Comparison of ENCODE assay signal across 8 mouse cellular contexts in genomic region chr9:120433747-120434146, GRCm38 (mm10). TPM values are rescaled to one million over a fixed set of nuclear protein-coding genes. Genes with fewer than 3 reads are reported as not detected.
DNase-seq lines count a peak whose midpoint lies in the region; ATAC-seq lines count a peak whose summit lies in the region.

No protein-coding gene starts in this region.

- no peak for ATAC-seq in heart, embryonic 13.5 days (ENCODE audit: extremely low read depth, insufficient number of reproducible peaks, low FRiP score, low TSS enrichment)

- H3K9me3 ChIP-seq in embryonic facial prominence, embryonic 10.5 days = no peaks in the 10 kb centered on the region
- H3K9me3 ChIP-seq in heart, embryonic 13.5 days = no peaks in the 10 kb centered on the region

- peak; percentile 81 for DNase-seq in ES-CJ7 (ENCODE audit: low read depth, low spot score)
- DNase-seq in adrenal gland, postnatal 25 days = peak; percentile 58
- DNase-seq in embryonic facial prominence, embryonic 10.5 days (ENCODE audit: low spot score) = peak; percentile 75
- peak; percentile 83 for DNase-seq in kidney, postnatal 10 days
- peak; percentile 44 for DNase-seq in lung, postnatal 25 days (ENCODE audit: low spot score)
- DNase-seq in retina, postnatal 7 days (ENCODE audit: low read depth, low spot score) = peak; percentile 66
- DNase-seq in urinary bladder, adult 2 months (ENCODE audit: low spot score) = peak; percentile 33

- H3K9ac ChIP-seq in heart, embryonic 13.5 days = 0 out of 2 replicates have a peak overlapping the region, but pooled peaks have one; percentile 7

- WGBS in embryonic facial prominence, embryonic 10.5 days = 34% methylated on average over 8 of the region's 8 CpGs
- WGBS in heart, embryonic 13.5 days = 32% methylated on average over 8 of the region's 8 CpGs

- no peaks in the 10 kb centered on the region for H3K36me3 ChIP-seq in embryonic facial prominence, embryonic 10.5 days (replicated peaks)
- no peaks in the 10 kb centered on the region for H3K36me3 ChIP-seq in heart, embryonic 13.5 days

- H3K4me3 ChIP-seq in embryonic facial prominence, embryonic 10.5 days = no peak overlapping the region
- H3K4me3 ChIP-seq in heart, embryonic 13.5 days = no peak overlapping the region

- H3K27ac ChIP-seq in embryonic facial prominence, embryonic 10.5 days (replicated peaks) = no peak overlapping the region
- H3K27ac ChIP-seq in heart, embryonic 13.5 days (replicated peaks) = no peak overlapping the region

- H3K4me2 ChIP-seq in heart, embryonic 13.5 days = no peak overlapping the region

- 0 out of 2 replicates have a peak, but pooled peaks cover 4% of the 10 kb centered on the region for H3K4me1 ChIP-seq in embryonic facial prominence, embryonic 10.5 days
- 0 out of 2 replicates have a peak, but pooled peaks cover under 1% of the 10 kb centered on the region for H3K4me1 ChIP-seq in heart, embryonic 13.5 days

- no peaks in the 10 kb centered on the region for H3K27me3 ChIP-seq in embryonic facial prominence, embryonic 10.5 days (replicated peaks; ENCODE audit: low read depth, poor library complexity, severe bottlenecking)
- H3K27me3 ChIP-seq in heart, embryonic 13.5 days (replicated peaks) = peaks cover 9% of the 10 kb centered on the region

RNA-seq across cellular contexts. Expression of gene Eif1b, which starts 58.3 kb away (rescaled TPM):
- 45.6 and 51.8 TPM in 2 replicates for total RNA-seq in adrenal gland, postnatal 25 days (2021)
- polyA plus RNA-seq in embryonic facial prominence, embryonic 10.5 days (2016; fragmentation: Nextera tagmentation; extraction: Ambion mirVana) = 202 and 220 TPM in 2 replicates
- polyA plus RNA-seq in heart, embryonic 13.5 days (2015; fragmentation: Nextera tagmentation; extraction: Ambion mirVana) = 125 and 143 TPM in 2 replicates
- polyA plus RNA-seq in urinary bladder, adult 2 months (2012; rRNA removed) = 61.3 and 68.7 TPM in 2 replicates

Comparison
In these comparisons a context has a peak if more than half of its experiments do, and no peak if none do; other contexts are left out.
1. DNase-seq: peak in every context shown above with its lines; median percentile 83 in kidney, postnatal 10 days; 81 in ES-CJ7; 75 in embryonic facial prominence, embryonic 10.5 days; 66 in retina, postnatal 7 days; 58 in adrenal gland, postnatal 25 days; 44 in lung, postnatal 25 days; 33 in urinary bladder, adult 2 months.